Mouse (Mus musculus) 3T3-L1 (cell line): ENCODE measurements at regions not wholly inside any gene's neighbourhood (a gene's known extent, or its start where the extent isn't known, plus 50 kb on each side); places are given as distances from the start of the nearest gene placed in this dataset.

Experiments
- DNase-seq: peaks from one replicate; pipeline ENCODE4 v3.0.0-alpha.2; 2015; ENCODE audit warnings: low read depth, low spot score

DNA sequence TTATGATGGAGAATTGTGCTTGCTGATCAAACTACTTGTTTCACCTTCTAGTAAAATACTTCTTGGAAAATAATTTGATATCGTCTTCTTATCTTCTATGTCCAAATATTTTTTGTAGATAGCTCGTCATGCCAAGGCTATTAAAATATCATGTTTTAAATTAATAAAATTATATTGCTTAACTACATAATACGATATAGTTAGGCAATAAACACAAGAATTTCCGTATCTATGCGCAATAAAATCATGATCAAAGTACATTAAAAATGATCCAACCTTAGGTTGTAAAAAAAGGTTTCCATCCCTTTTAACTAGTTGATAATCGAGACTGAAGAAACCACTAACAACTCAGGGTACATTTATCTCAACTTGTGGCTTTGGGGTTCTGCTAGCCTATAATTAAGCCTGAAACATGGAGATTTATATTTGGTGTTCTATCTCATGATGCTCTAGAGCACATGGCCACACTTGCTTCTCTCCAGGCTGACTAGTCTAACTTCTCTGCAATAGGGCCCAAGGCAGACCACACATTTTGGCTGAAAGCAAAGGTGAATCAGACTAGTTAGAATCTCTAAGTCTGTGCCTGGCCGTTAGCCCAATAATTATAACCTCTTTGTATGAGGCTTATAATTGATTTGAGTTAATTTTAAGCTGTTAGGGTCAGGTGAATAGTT is 314.5 kb downstream of the Plod2 start:
- DNase-seq, result no peak

DNA sequence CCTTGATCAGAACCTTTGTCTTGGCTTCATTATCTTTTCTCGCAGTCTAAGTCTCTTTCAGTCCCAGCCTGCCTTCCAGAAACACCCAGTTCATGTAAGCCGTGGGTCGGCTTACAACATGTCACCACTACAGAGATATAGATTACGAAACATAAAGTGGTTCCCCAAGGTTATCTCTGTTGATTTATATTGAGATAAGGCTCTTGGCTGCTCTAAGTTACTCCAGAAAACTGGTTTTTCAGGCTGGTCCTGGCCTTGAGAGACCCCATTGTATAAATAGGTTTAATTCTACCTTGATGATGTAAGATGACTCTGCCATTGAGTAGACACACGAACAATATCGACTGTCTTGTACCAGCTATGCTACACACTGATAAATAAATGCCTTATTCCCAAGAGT is 323.8 kb downstream of the Plod2 start:
- DNase-seq, result no peak

DNA sequence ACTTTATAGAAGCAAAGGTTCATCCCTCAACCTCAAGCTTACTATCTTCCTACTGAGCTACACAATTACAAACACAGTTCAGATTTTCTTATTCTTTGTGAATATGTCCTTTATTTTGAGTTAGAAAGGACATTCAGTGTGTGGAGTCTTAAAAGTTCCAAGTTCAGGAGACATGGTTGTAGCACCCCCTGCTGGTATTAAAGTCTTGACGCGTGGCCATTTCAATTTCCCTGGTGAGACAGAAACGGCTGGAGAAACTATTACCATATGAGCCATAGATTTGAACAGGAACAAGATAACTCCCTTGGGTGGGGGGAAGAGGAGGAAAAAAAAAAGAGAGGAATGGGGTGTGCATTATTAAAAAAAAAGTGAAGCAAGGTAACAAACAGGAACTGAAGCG is 336.6 kb downstream of the Plod2 start:
- DNase-seq, result peak; percentile 55

DNA sequence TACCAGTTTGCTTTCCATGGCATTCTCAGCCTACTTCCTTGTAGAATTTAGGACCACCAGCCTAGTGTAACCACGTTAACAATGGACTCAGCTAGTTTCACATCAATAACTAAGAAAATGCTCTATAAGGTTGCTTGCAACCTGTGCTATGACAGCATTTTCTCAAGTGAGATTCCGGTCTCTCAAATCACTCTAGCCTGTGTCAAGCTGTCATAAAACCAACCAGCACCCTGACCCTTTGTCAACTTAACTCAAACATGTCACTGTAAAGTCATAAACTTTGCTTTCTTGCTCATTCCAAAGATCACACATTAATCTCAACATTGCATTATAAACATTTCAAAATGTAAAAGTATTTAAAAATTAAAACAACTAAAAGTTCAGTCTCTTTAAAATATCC is 337.8 kb downstream of the Plod2 start:
- no peak for DNase-seq

- no peak for DNase-seq
Measured at GRCm38 (mm10) chr9:92882251-92882832, 340.3 kb downstream of the Plod2 start.

DNA sequence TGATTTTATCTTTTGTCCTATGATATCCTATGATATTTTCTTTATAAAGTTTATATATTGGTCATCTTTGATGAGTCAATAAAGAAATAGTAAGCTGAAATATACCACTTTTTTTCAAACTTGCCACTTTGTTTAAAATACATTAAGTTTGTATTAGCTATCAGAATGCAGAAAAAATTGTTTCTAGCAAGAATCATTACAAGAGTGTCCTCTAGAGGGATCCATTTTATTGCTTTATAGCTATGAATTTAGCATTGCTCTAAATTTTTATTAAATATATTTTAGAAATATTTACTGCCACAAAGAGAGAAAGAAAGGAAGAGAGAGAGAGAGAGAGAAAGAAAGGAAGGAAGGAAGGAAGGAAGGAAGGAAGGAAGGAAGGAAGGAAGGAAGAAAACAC is 348.0 kb downstream of the Plod2 start:
- no peak for DNase-seq

DNA sequence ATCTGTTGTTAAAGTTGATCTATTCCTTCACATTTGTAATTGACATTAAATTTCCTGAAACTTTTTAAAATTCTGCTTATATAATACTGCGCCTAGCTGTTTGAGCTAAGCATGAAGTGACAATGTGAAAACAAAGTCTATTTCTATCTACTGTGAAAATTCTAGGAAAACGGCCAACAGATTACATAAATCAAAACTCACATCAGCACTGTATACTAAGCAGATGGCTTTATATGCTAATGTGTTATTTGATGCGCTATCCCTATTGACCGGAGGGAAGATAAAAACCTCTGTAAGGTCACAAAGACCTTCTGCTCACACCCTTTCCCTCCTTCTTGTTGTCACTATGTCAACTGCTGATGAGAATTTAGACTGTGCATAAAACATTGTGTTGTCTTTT is 357.7 kb downstream of the Plod2 start:
- DNase-seq, result no peak

- DNase-seq, result no peak
Measured at GRCm38 (mm10) chr9:92907102-92907501, 365.1 kb downstream of the Plod2 start.

DNA sequence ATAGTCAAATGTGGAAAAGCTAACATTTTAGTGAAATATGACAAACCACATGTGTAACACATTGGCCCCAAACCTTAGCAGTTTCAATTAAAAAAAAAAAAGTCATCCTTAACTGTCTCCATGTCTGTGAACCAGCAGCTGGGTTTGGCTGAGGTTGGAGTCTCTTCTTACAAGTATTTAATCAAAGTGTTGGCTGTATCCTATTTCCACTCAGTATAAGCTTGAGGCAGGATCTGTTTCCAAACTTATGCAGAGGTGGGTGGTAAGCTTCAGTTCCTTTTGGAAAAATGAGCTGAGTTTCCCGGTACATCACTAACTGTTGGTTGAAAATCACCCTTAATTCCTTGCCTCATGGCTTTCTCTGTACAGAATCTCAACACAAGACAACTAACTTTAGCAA is 377.4 kb downstream of the Plod2 start:
- DNase-seq, result no peak

DNA sequence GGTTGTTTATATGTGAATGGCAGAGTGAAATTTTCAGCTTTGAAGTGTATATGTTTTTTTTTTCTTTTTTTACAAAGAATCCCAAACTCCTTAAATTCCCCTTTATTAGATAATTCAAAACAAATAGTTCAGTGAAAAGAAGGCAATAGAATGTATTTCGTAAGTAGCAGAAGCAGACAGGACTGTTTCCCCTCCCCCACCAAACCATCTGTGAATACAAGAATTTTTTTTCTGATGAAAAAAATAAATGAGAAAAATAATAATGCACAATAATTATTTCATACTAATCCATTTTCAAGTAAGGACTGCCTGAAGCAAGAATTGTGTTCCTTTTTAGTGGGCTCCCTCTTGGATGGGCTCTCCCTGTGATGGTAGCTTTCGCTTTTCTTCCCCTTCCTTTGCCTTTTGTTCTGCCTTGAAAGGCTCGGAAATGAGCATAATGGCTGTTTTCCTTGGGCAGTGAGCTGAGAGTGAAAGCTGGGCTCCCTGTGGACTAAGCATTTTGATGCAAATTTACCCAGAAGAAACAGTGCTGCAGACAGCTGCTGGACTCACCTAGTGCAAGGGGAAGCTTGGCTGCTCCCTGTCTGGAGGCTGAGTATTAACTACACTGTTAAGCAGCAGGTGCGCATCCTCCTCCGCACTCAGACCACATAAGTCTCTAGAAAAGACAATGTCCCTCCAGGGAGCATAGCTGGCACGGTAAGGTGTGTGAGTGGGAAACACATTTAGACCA is 388.4 kb downstream of the Plod2 start:
- no peak for DNase-seq

GRCm38 (mm10) chr9:92937802-92938201 is 395.8 kb downstream of the Plod2 start:
- DNase-seq, result no peak

DNA sequence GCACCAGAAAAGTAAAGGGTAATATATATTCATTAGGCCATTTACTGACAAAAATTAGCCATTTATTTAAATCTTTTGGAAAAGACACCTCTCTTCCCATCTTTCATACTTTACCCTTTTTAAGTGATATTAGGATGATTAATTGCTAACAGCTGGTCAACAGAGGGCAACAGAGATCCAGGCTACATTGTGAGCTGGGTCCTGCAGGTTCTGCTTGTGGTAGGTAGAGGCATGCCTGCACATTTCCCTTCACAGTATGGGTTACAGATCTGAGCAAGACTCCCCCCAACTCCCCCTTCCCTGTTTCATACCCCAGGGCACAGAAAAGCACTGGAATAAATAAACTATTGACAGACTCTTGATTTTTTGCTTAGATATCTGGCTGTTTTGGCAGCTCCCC is 408.1 kb downstream of the Plod2 start:
- peak; percentile 1 for DNase-seq

- DNase-seq, result no peak
Measured at GRCm38 (mm10) chr9:92963275-92963674, 421.3 kb downstream of the Plod2 start.

- no peak for DNase-seq
Measured at GRCm38 (mm10) chr9:92991759-92992158, 449.7 kb downstream of the Plod2 start.

GRCm38 (mm10) chr9:92996156-92996555 is 454.1 kb downstream of the Plod2 start:
- DNase-seq, result no peak

DNA sequence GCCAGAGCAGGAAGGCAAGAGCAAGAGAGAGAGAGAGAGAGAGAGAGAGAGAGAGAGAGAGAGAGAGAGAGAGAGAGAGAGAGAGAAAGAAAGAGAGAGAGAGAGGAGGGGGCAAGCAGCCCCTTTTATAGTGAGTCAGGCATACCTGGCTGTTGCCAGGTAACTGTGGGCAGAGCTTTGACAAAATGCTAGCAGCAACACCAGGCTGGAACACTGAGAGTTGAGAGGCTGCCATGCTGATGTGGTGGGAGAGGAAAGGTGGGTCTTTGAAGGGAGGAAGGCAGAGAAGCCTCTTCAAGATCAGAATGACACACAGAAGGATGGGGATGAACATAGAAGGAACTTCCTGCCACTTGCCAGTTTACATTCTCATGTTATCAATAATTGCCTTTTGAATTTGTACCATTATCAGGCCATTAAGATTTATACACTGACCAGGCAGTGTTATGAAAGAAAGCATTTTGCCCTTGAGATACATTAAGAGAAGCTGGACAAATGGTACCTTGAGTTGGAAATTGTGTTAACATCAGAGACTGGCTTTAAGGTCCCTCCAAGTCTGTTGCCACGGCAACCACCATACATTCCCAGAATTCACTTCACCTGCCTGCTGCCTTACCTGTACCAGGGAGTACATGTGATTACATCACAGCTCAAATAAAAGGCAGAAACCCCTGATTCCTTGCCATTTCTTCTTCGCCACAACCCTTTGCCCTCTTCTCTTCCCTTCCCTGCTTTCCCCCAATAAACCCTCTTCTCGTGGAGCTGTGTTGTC is 463.3 kb downstream of the Plod2 start:
- no peak for DNase-seq

DNA sequence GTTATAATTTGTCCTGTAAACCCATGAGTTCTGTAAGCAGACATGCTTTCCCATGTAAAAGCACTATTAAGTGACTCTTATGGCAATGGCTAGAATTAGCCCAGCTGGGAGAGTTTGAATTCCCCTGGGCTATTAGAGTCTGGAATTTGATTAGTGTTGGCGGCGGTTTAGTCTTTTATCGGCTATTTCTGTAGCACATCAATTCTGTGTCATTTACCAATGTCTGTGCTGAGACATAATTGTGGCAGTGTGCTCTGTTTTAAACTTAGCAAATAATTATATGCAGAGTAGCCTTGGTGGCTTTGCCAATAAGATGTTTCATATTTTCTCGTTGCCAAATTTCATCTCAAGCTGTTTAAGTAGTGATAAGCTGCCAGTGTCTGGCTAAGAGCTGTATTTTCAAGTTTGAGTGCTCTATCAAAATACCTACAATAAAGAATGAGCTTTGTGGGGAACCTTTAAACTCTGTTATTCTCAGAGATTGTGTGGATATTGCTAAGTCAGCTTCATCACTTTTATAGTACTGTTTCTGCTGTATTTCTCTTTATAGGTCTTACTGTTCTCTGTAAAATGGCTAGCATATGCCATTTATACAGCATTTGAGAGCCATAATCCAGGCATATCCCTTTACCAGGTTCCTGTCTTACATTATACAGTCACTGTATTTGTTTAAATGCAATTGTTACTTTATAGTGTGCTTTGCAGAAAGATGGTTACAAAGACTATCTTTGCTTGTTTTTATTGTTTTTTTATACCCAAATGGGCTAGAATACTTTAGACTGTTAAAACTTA is 466.7 kb downstream of the Plod2 start:
- no peak for DNase-seq

GRCm38 (mm10) chr9:93044298-93044912 is 502.4 kb downstream of the Plod2 start:
- DNase-seq, result no peak

GRCm38 (mm10) chr9:93072140-93072539 is 530.1 kb downstream of the Plod2 start:
- DNase-seq, result no peak

- peak; percentile 1 for DNase-seq
Measured at GRCm38 (mm10) chr9:93083114-93083513, 541.1 kb downstream of the Plod2 start.

- DNase-seq, result no peak
Measured at GRCm38 (mm10) chr9:93098008-93098581, 556.1 kb downstream of the Plod2 start.
